Mouse (Mus musculus): ENCODE results near the gene Slc25a13. TPM values are rescaled to one million over a fixed set of nuclear protein-coding genes. Genes with fewer than 3 reads are reported as not detected.

The Slc25a13 gene
- total and polyA plus RNA-seq, 3 experiments, result not detected

DNA sequence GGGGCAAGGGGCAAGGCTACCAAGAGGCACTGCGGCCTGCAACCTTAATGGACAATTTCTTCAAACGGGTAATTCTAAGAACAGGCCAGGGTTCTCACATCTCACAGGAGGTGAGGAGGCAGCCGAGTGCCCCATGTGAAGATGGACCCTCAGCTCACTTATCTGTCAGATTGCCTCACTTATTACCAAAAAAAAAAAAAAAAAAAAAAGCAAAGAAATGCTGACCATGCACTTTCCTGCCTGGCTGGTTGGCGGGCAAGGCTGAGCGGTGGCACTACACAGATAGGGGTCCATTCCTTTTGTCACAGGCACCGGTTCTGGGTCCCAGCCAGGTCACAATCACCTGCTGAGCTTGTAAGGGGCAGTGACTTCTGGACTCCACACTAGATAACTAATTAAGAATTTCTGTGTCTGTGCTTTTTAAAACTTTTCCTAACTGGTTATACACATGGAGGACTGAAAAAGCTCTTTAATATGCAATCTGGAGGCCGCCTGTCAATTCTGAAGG is 141.0 kb downstream of the Slc25a13 start:
- in situ Hi-C loops (cut with MboI; ENCODE audit: low pct_ligation_motif_present, low pct_unique_long_range_greater_than_20kb, low sequenced_read_pairs), result no loop called here
- DNase-seq (ENCODE audit: extremely low read depth), result no peak

DNA sequence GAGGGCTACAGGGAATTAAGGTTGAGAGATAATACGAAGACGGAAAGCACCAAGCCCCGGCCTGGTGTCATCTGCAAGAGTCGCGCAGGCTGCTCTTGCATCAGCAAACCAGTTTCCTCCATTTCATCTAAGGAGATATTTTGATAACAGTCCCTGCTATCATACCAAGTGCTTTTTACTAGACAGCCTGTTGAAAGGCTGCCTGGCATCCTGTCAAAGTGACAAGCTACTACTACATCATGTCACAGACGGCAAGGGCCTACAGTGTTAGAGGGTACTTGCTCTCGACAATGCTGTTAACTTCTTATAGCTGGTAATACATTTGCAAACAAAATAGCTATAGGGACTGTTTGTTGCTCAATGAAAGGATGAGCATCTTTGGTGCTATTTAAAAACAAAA is 145.9 kb downstream of the Slc25a13 start:
- H3K27ac ChIP-seq (ENCODE audit: insufficient read depth, low read depth), result no peak overlapping the region
- no peaks in the 10 kb centered on the region for H3K79me2 ChIP-seq (replicated peaks; ENCODE audit: control insufficient read depth, extremely low read depth, insufficient read depth, poor library complexity, severe bottlenecking)
- H3K4me3 ChIP-seq (replicated peaks in 1 of 3; ENCODE audit: low read depth in 2 of 3, low read length in 2 of 3, poor library complexity in 1 of 3), result no peak overlapping the region
- in situ Hi-C loops (cut with MboI; ENCODE audit: low pct_ligation_motif_present, low pct_unique_long_range_greater_than_20kb, low sequenced_read_pairs) (no loop called here), dilution Hi-C loops (cut with MboI; ENCODE audit: extremely low pct_ligation_motif_present, extremely low pct_unique_long_range_greater_than_20kb, low sequenced_read_pairs) (no loop called here)
- no peak overlapping the region for H3K9ac ChIP-seq (ENCODE audit: insufficient read depth, low read depth)
- H3K27me3 ChIP-seq (replicated peaks), result no peaks in the 10 kb centered on the region
- H3K4me2 ChIP-seq (ENCODE audit: insufficient read depth, low read depth, poor library complexity, severe bottlenecking), result no peak overlapping the region
- peaks cover 0 to 11% of the 10 kb centered on the region in 2 experiments; a peak in 2 of 4 replicates for H3K4me1 ChIP-seq (ENCODE audit: control insufficient read depth in 1 of 2, insufficient read depth in 2 of 2)
- no peaks in the 10 kb centered on the region for H3K9me3 ChIP-seq (replicated peaks; ENCODE audit: low read length)
- no peak for DNase-seq (ENCODE audit: extremely low read depth)
- no peaks in the 10 kb centered on the region for H3K36me3 ChIP-seq (replicated peaks in 1 of 2; ENCODE audit: control insufficient read depth in 1 of 2, insufficient read depth in 1 of 2, low read length in 1 of 2)
- no peak for TF ChIP-seq ZC3H11A (IDR thresholded peaks at IDR 0.05; ENCODE audit: low read depth, low read length)
- TF ChIP-seq KAT2A (IDR thresholded peaks at IDR 0.05; ENCODE audit: insufficient replicate concordance, low read length), result no peak
- TF ChIP-seq POLR2A (IDR thresholded peaks at IDR 0.05; ENCODE audit: low read depth, low read length), result no peak
- TF ChIP-seq USF2 (conservative IDR thresholded peaks at IDR 0.05; ENCODE audit: low read depth, low read length), result no peak
- TF ChIP-seq MAFK (IDR thresholded peaks at IDR 0.05; ENCODE audit: insufficient replicate concordance, low read length), result no peak
- TF ChIP-seq MEF2A (IDR thresholded peaks at IDR 0.05; ENCODE audit: borderline replicate concordance, low read depth, low read length), result no peak
- TF ChIP-seq CHD1 (IDR thresholded peaks at IDR 0.05; ENCODE audit: low read depth, low read length), result no peak

More for the DNA sequence above, 141.0 kb downstream of the Slc25a13 start:
- H3K9ac ChIP-seq (ENCODE audit: insufficient read depth, low read depth), result no peak overlapping the region
- peaks cover 0 to 4% of the 10 kb centered on the region in 2 experiments; a peak in 2 of 4 replicates for H3K4me1 ChIP-seq (ENCODE audit: control insufficient read depth in 1 of 2, insufficient read depth in 2 of 2)
- H3K9me3 ChIP-seq (replicated peaks; ENCODE audit: low read length), result no peaks in the 10 kb centered on the region
- no peaks in the 10 kb centered on the region for H3K79me2 ChIP-seq (replicated peaks; ENCODE audit: control insufficient read depth, extremely low read depth, insufficient read depth, poor library complexity, severe bottlenecking)
- H3K27ac ChIP-seq (ENCODE audit: insufficient read depth, low read depth), result no peak overlapping the region
- TF ChIP-seq MXI1 (IDR thresholded peaks at IDR 0.05; ENCODE audit: low read depth, low read length) (no peak), MAFK (IDR thresholded peaks at IDR 0.05; ENCODE audit: insufficient replicate concordance, low read length) (peak; percentile 74; the same call in 1 of the 2 replicates)
- no peaks in the 10 kb centered on the region for H3K27me3 ChIP-seq (replicated peaks)
- no peak overlapping the region for H3K4me2 ChIP-seq (ENCODE audit: insufficient read depth, low read depth, poor library complexity, severe bottlenecking)
- no peak overlapping the region for H3K4me3 ChIP-seq (replicated peaks in 1 of 3; ENCODE audit: low read depth in 2 of 3, low read length in 2 of 3, poor library complexity in 1 of 3)
- dilution Hi-C loops (cut with MboI; ENCODE audit: extremely low pct_ligation_motif_present, extremely low pct_unique_long_range_greater_than_20kb, low sequenced_read_pairs), result no loop called here
- no peaks in the 10 kb centered on the region for H3K36me3 ChIP-seq (replicated peaks in 1 of 2; ENCODE audit: control insufficient read depth in 1 of 2, insufficient read depth in 1 of 2, low read length in 1 of 2)

DNA sequence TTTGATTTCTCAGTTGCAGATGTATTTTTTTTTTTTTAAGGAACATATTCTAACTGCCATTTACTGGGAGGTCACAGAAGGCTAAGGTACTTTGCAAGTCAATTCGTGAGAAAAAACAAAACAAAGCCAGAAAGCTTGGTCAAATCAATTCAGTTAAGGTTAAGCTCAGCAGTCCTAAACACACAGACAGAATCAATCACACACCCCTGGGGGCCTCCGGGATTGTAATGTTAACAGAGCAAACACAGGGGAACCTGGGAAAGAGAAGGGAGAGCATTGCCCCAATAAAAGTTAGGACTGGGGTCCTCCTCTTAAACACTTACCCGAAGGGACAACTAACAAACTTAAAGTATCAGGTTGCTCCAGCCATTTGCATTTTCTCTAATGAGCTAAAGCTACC is 147.0 kb downstream of the Slc25a13 start:
- Histone ChIP-seq H3K36me3 (replicated peaks in 1 of 2; ENCODE audit: control insufficient read depth in 1 of 2, insufficient read depth in 1 of 2, low read length in 1 of 2) (no peaks in the 10 kb centered on the region), H3K79me2 (replicated peaks; ENCODE audit: control insufficient read depth, extremely low read depth, insufficient read depth, poor library complexity, severe bottlenecking) (no peaks in the 10 kb centered on the region), H3K27me3 (replicated peaks) (no peaks in the 10 kb centered on the region), H3K4me2 (ENCODE audit: insufficient read depth, low read depth, poor library complexity, severe bottlenecking) (no peak overlapping the region; the same call in 1 of the 2 replicates), H3K4me3 (replicated peaks in 1 of 3; ENCODE audit: low read depth in 2 of 3, low read length in 2 of 3, poor library complexity in 1 of 3) (no peak overlapping the region), H3K9me3 (replicated peaks; ENCODE audit: low read length) (no peaks in the 10 kb centered on the region), H3K9ac (ENCODE audit: insufficient read depth, low read depth) (no peak overlapping the region), H3K4me1 (ENCODE audit: control insufficient read depth in 1 of 2, insufficient read depth in 2 of 2) (peaks cover 0 to 7% of the 10 kb centered on the region in 2 experiments; a peak in 2 of 4 replicates), H3K27ac (ENCODE audit: insufficient read depth, low read depth) (no peak overlapping the region)
- dilution Hi-C loops (cut with MboI; ENCODE audit: extremely low pct_ligation_motif_present, extremely low pct_unique_long_range_greater_than_20kb, low sequenced_read_pairs) (no loop called here), in situ Hi-C loops (cut with MboI; ENCODE audit: low pct_ligation_motif_present, low pct_unique_long_range_greater_than_20kb, low sequenced_read_pairs) (no loop called here)
- no peak for DNase-seq (ENCODE audit: extremely low read depth)
- no peak for TF ChIP-seq USF2 (conservative IDR thresholded peaks at IDR 0.05; ENCODE audit: low read depth, low read length)
- no peak for TF ChIP-seq TCF12 (IDR thresholded peaks at IDR 0.05; ENCODE audit: low read depth, low read length)
- TF ChIP-seq TBP (conservative IDR thresholded peaks at IDR 0.05; ENCODE audit: low read depth, low read length), result no peak
- TF ChIP-seq JUND (conservative IDR thresholded peaks at IDR 0.05; ENCODE audit: low read depth, low read length), result no peak
- no peak for TF ChIP-seq RAD21 (IDR thresholded peaks at IDR 0.05; ENCODE audit: low read depth, low read length)
